ENCODE assay signal across 19 mouse cellular contexts in genomic region chr9:100438994-100439393, GRCm38 (mm10). TPM values are rescaled to one million over a fixed set of nuclear protein-coding genes. Genes with fewer than 3 reads are reported as not detected.
A peak's percentile ranks its signal among the peaks of the same experiment; 100 is the strongest.
DNase-seq lines count a peak whose midpoint lies in the region; ATAC-seq and TF ChIP-seq lines count a peak whose summit lies in the region.
"Had no signal": no experiment of that assay in that cellular context is flagged by ENCODE, and none has a peak within 500 bp of the region (broad histone marks: within the 10 kb centered on the region; RNA-seq: fewer than 3 reads in every experiment).

No protein-coding gene starts in this region.

- WGBS in forebrain, embryonic 11.5 days: 75% methylated on average over 10 of the region's 10 CpGs
- 73% methylated on average over 10 of the region's 10 CpGs for WGBS in forebrain, embryonic 16.5 days
- 61% methylated on average over 10 of the region's 10 CpGs for WGBS in hindbrain, embryonic 12.5 days
- 49% methylated on average over 10 of the region's 10 CpGs for WGBS in midbrain, embryonic 13.5 days

- no peaks in the 10 kb centered on the region for H3K9me3 ChIP-seq in forebrain, embryonic 11.5 days (ENCODE audit: control insufficient read depth, low read length)
- H3K9me3 ChIP-seq in forebrain, embryonic 16.5 days (ENCODE audit: control insufficient read depth, low read length): no peaks in the 10 kb centered on the region
- H3K9me3 ChIP-seq in hindbrain, embryonic 12.5 days (replicated peaks): no peaks in the 10 kb centered on the region
- H3K9me3 ChIP-seq in midbrain, embryonic 13.5 days: no peaks in the 10 kb centered on the region
- H3K9me3 ChIP-seq: embryonic facial prominence, embryonic 15.5 days; G1E; heart, embryonic 12.5 days; liver, embryonic 12.5 days had no signal

- H3K4me2 ChIP-seq in forebrain, embryonic 11.5 days (ENCODE audit: low read depth, low read length, severe bottlenecking): no peak overlapping the region
- no peak overlapping the region for H3K4me2 ChIP-seq in forebrain, embryonic 16.5 days (ENCODE audit: low read length)
- no peak overlapping the region; the same call in 1 of the 2 replicates for H3K4me2 ChIP-seq in hindbrain, embryonic 12.5 days (replicated peaks)
- H3K4me2 ChIP-seq in midbrain, embryonic 13.5 days (replicated peaks): 0 out of 2 replicates have a peak overlapping the region, but pooled peaks have one; percentile 33
- H3K4me2 ChIP-seq: embryonic facial prominence, embryonic 15.5 days; heart, embryonic 12.5 days; liver, embryonic 12.5 days had no signal

- H3K4me3 ChIP-seq in forebrain, embryonic 11.5 days (ENCODE audit: low read depth, low read length): no peak overlapping the region
- no peak overlapping the region for H3K4me3 ChIP-seq in forebrain, embryonic 16.5 days (replicated peaks; ENCODE audit: low read length)
- no peak overlapping the region for H3K4me3 ChIP-seq in hindbrain, embryonic 12.5 days
- no peak overlapping the region for H3K4me3 ChIP-seq in midbrain, embryonic 13.5 days (replicated peaks)
- H3K4me3 ChIP-seq: embryonic facial prominence, embryonic 15.5 days; heart, embryonic 12.5 days; liver, embryonic 12.5 days had no signal

- H3K4me1 ChIP-seq in forebrain, embryonic 11.5 days (replicated peaks; ENCODE audit: control insufficient read depth, insufficient read depth, low read length): no peaks in the 10 kb centered on the region; the same call in 1 of the 2 replicates
- peaks cover 16% of the 10 kb centered on the region for H3K4me1 ChIP-seq in forebrain, embryonic 16.5 days (replicated peaks; ENCODE audit: control insufficient read depth, insufficient read depth, low read length)
- peaks cover 20% of the 10 kb centered on the region for H3K4me1 ChIP-seq in hindbrain, embryonic 12.5 days
- H3K4me1 ChIP-seq in midbrain, embryonic 13.5 days (replicated peaks): peaks cover 22% of the 10 kb centered on the region
- H3K4me1 ChIP-seq: embryonic facial prominence, embryonic 15.5 days; liver, embryonic 12.5 days had no signal

- no peak for TF ChIP-seq POLR2A in brain, embryonic 14.5 days (IDR thresholded peaks at IDR 0.05; ENCODE audit: borderline replicate concordance, extremely low read depth, insufficient read depth, insufficient read length, poor library complexity, severe bottlenecking)

- peak overlapping the region; percentile 64; the same call in 1 of the 2 replicates for H3K27ac ChIP-seq in forebrain, embryonic 11.5 days (ENCODE audit: low read depth, low read length)
- H3K27ac ChIP-seq in forebrain, embryonic 16.5 days (ENCODE audit: low read length): no peak overlapping the region
- peak overlapping the region; percentile 87 for H3K27ac ChIP-seq in hindbrain, embryonic 12.5 days
- peak overlapping the region; percentile 78 for H3K27ac ChIP-seq in midbrain, embryonic 13.5 days
- H3K27ac ChIP-seq: embryonic facial prominence, embryonic 15.5 days; kidney, postnatal 0 days; liver, embryonic 12.5 days had no signal

- no peak for TF ChIP-seq CTCF in brain, embryonic 14.5 days (IDR thresholded peaks at IDR 0.05; ENCODE audit: borderline replicate concordance, extremely low read depth, insufficient read depth, insufficient read length)

- no peak overlapping the region for H3K9ac ChIP-seq in forebrain, embryonic 11.5 days (ENCODE audit: low read length)
- no peak overlapping the region for H3K9ac ChIP-seq in forebrain, embryonic 16.5 days (replicated peaks; ENCODE audit: low read depth, low read length)
- H3K9ac ChIP-seq in hindbrain, embryonic 12.5 days: no peak overlapping the region
- H3K9ac ChIP-seq in midbrain, embryonic 13.5 days (replicated peaks): no peak overlapping the region
- H3K9ac ChIP-seq: embryonic facial prominence, embryonic 15.5 days; heart, embryonic 12.5 days; liver, embryonic 12.5 days had no signal

- no peaks in the 10 kb centered on the region for H3K36me3 ChIP-seq in forebrain, embryonic 11.5 days (ENCODE audit: control insufficient read depth, insufficient read depth, low read length)
- no peaks in the 10 kb centered on the region for H3K36me3 ChIP-seq in forebrain, embryonic 16.5 days (ENCODE audit: control insufficient read depth, insufficient read depth)
- H3K36me3 ChIP-seq in hindbrain, embryonic 12.5 days: no peaks in the 10 kb centered on the region
- no peaks in the 10 kb centered on the region for H3K36me3 ChIP-seq in midbrain, embryonic 13.5 days
- H3K36me3 ChIP-seq: embryonic facial prominence, embryonic 15.5 days; G1E; heart, embryonic 12.5 days; liver, embryonic 12.5 days had no signal

- no peak for DNase-seq in forebrain, embryonic 11.5 days (ENCODE audit: low spot score)
- peak; percentile 28 for DNase-seq in brain, embryonic 14.5 days (ENCODE audit: low read depth)
- DNase-seq in spleen, postnatal 10 days (ENCODE audit: low spot score in 2 of 2): no peak
- DNase-seq in layer of hippocampus, postnatal 36 days: no peak
- DNase-seq in spleen, postnatal 4 days (ENCODE audit: low spot score in 2 of 2): no peak
- DNase-seq: cerebellum, adult 9-11 months; gastrocnemius, postnatal 36 days; heart, postnatal 36 days; thymus, adult 18-20 months had no signal

- H3K27me3 ChIP-seq in forebrain, embryonic 11.5 days (ENCODE audit: control insufficient read depth, insufficient read depth, low read length): no peaks in the 10 kb centered on the region
- H3K27me3 ChIP-seq in forebrain, embryonic 16.5 days (replicated peaks; ENCODE audit: control insufficient read depth, insufficient read depth, low read length): no peaks in the 10 kb centered on the region
- H3K27me3 ChIP-seq in hindbrain, embryonic 12.5 days: no peaks in the 10 kb centered on the region
- H3K27me3 ChIP-seq in midbrain, embryonic 13.5 days: no peaks in the 10 kb centered on the region; the same call in 1 of the 2 replicates
- H3K27me3 ChIP-seq: embryonic facial prominence, embryonic 15.5 days; heart, embryonic 12.5 days; liver, embryonic 12.5 days had no signal

- ATAC-seq in forebrain, embryonic 11.5 days (replicated peaks; ENCODE audit: low FRiP score): no peak
- ATAC-seq in forebrain, embryonic 16.5 days: no peak
- peak; percentile 47 for ATAC-seq in hindbrain, embryonic 12.5 days (ENCODE audit: low FRiP score)
- peak; percentile 34; the same call in 1 of the 2 replicates for ATAC-seq in midbrain, embryonic 13.5 days
- ATAC-seq: CD4-positive, CD25-positive, alpha-beta regulatory T cell, adult 4 months; intestine, postnatal 0 days; liver, embryonic 12.5 days had no signal

RNA-seq across cellular contexts. Expression of gene Il20rb, which starts 47.6 kb away (rescaled TPM):
- polyA plus RNA-seq in forebrain, embryonic 11.5 days (2014; fragmentation: Nextera tagmentation; extraction: Ambion mirVana): 1.0 and 1.3 TPM in 2 replicates
- 0.53 and 0.60 TPM in 2 replicates for polyA plus RNA-seq in forebrain, embryonic 16.5 days (2015; fragmentation: Nextera tagmentation; extraction: Ambion mirVana)
- 2.2 and 2.4 TPM in 2 replicates for polyA plus RNA-seq in brain, embryonic 14.5 days (2012; rRNA removed)
- polyA plus RNA-seq in hindbrain, embryonic 12.5 days (2016; fragmentation: Nextera tagmentation; extraction: Ambion mirVana): 0.42 and 0.87 TPM in 2 replicates
- polyA plus RNA-seq in midbrain, embryonic 13.5 days (2015; fragmentation: Nextera tagmentation; extraction: Ambion mirVana): 0.70 and 0.86 TPM in 2 replicates
- total RNA-seq in layer of hippocampus, postnatal 36 days (2021): 1 to 10 TPM; 4.4 to 6.3 TPM

Comparison
In these comparisons a context has a peak if more than half of its experiments do, and no peak if none do; other contexts are left out.
1. ATAC-seq: peak in hindbrain, embryonic 12.5 days (single experiment) and midbrain, embryonic 13.5 days (single experiment); none in forebrain, embryonic 11.5 days (single experiment) and forebrain, embryonic 16.5 days (single experiment).